Mouse (Mus musculus) CH12F3 (cell line): Measurements from ENCODE around the gene Adora1.

Experiments used
- in situ Hi-C: fragments of 300-500 bp; cut with MboI; formaldehyde crosslinking; loops from 2 replicates; pipeline ENCODE4 v1.14.3; 2020; ENCODE audit warnings: low sequenced_read_pairs

Gene Adora1

DNA sequence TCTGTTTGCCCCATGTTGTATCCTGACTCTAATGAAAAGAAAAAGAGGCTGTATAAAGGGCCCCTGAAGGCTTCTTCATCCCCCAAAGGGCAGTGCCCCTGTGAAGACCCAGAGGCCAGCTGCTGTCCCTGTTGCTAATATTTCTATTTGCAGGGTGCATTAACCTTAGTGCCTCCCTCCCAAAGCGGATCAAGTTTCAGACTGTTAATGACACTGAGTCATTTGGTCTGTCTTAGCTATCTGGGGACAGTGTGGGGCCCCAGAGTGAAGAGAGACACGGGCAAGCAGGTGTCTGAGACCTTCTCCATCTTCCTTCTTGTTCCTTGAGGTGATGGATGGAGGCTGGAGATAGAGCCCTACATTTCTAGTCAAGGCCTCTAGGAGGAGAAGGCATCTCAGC lies 40.1 kb downstream of the Adora1 start:
- in situ Hi-C loops = no loop called here

DNA sequence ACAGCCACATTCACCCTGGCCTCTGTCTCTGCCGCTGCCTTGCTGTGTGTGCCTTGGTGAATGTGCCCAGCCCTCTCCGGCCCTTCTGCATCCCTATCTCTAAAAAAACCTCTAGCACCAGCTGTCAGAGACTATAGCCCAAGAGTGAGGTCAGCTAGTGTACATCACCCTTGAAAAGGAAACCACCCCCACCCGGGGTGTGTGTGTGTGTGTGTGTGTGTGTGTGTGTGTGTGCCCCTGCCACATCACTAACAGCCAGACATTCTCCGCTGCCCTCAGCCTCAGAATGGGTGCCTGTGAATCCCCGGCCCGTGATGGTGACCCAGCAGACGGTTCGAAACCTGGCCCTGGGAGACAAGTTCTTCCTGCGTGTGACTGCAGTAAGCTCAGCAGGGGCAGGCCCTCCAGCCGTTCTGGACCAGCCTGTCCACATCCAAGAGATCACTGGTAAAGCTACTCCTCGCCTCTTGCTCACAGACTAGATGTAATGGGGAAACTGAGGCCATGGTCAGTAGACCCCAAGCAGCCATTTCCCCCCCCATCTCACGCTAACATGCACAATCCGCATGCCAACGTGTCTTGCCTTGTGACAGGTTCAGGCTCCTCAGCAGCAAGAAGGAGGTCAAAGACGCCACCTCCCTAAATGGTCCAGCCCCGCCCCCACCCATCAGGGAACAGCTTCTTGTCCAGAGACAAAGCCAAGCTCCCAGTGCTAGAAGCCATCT lies 40.8 kb downstream of the Adora1 start:
- in situ Hi-C loops = no loop called here

- in situ Hi-C loops = no loop called here
Observed at GRCm38 (mm10) chr1:134193674-134194197, 41.5 kb downstream of the Adora1 start.

- in situ Hi-C loops = no loop called here
Observed at GRCm38 (mm10) chr1:134193126-134193525, 42.1 kb downstream of the Adora1 start, which contains the start of gene Mybph. Mybph (plus strand) TSS chr1:134193448.

GRCm38 (mm10) chr1:134192024-134192423 lies 43.2 kb downstream of the Adora1 start:
- in situ Hi-C loops = no loop called here

GRCm38 (mm10) chr1:134191192-134191591 lies 44.0 kb downstream of the Adora1 start:
- in situ Hi-C loops = no loop called here

- in situ Hi-C loops = no loop called here
Observed at GRCm38 (mm10) chr1:134188989-134189729, 46.1 kb downstream of the Adora1 start.

GRCm38 (mm10) chr1:134188217-134188616 lies 47.0 kb downstream of the Adora1 start:
- in situ Hi-C loops = no loop called here

DNA sequence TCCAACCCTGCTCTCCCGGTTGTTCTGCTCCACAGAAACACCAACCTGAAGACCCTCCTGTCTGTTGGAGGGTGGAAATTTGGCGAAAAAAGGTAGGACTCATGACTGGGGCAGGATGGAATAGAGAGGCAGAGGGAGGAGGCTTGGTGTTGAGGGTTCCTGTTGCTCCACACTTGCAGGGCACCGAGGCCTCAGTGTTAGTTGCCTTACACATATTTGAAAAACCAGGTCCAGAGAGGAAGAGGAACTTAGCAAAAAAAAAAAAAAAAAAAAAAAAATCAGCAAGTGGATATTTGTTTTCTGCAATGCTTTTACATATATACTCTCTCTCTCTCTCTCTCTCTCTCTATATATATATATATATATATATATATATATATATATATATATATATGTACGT lies 51.1 kb downstream of the Adora1 start:
- in situ Hi-C loops = no loop called here

GRCm38 (mm10) chr1:134182025-134182424 lies 53.2 kb downstream of the Adora1 start, which contains the start of gene Chil1:
Chil1 (plus strand) TSS chr1:134182176.
- in situ Hi-C loops = no loop called here

- in situ Hi-C loops = no loop called here
Observed at GRCm38 (mm10) chr1:134177976-134178375, 57.3 kb downstream of the Adora1 start.

DNA sequence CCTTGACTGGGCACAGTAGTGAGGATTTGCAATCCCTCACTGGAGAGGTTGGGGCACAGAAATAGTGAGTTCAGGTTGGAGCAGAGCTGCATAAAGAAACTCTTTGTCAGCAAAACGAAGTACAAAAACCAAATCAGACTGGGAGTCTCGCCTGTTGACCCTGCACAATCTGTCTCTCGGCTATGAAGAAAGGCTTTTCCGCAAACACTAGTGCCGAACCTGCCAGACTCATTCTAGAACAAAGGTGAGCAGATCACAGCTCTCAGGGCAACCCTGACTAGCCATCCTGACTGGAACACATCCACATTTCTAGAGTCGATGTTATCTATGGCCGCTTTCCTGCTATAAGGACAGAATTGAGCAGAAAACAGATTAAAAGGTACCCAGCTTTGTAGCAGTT lies 62.1 kb downstream of the Adora1 start:
- in situ Hi-C loops = no loop called here

DNA sequence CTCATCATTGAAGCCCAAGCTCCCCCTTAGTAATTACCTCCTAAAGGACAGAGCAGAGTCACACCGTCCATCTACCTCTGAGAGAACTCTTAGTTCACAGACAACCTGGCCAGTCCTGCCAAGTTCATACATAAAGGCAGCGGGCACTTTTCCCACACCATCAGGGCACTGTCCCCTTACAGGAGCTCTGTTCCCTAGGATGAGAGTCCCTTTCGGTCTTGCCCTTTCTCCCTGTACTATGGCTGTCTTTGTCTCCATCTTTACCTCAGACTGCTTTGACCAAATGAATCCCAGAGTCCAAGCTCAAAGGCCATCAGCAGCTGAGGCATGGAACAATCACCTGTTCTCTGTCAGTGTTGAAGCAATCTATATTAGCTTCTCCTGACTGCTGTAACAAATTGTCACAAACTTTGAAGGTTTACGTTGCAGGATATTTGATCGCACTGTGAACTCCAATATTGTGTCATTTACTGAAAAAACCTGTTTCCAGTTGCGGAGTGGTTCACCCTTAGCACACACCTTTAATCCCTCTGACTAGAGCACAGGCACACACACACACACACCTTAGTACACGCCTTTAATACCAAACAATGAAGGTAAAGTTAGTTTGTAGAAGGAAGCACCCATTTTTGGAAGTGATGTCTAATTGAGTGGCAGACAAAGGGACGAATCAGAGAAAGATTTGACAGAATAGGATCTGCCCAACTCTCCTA lies 66.1 kb downstream of the Adora1 start:
- in situ Hi-C loops = no loop called here

DNA sequence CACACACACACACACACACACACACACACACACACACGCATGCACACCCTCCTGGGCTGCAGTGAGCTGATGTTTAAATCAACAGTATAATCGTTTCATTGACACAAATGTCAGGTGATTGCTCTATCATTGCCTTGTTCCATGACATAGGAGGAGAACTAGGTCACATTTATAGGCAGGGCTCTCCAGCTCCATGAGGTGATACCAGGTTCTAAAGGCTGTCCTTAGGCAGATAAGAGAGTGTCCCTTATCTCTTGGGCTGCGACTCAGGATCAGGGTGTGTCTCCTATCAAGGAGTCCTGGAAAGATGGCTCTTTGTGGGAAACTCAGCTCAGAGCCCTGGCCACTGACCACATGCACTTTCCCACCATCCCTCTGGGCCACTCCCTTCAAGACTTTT lies 66.7 kb downstream of the Adora1 start:
- in situ Hi-C loops = no loop called here

DNA sequence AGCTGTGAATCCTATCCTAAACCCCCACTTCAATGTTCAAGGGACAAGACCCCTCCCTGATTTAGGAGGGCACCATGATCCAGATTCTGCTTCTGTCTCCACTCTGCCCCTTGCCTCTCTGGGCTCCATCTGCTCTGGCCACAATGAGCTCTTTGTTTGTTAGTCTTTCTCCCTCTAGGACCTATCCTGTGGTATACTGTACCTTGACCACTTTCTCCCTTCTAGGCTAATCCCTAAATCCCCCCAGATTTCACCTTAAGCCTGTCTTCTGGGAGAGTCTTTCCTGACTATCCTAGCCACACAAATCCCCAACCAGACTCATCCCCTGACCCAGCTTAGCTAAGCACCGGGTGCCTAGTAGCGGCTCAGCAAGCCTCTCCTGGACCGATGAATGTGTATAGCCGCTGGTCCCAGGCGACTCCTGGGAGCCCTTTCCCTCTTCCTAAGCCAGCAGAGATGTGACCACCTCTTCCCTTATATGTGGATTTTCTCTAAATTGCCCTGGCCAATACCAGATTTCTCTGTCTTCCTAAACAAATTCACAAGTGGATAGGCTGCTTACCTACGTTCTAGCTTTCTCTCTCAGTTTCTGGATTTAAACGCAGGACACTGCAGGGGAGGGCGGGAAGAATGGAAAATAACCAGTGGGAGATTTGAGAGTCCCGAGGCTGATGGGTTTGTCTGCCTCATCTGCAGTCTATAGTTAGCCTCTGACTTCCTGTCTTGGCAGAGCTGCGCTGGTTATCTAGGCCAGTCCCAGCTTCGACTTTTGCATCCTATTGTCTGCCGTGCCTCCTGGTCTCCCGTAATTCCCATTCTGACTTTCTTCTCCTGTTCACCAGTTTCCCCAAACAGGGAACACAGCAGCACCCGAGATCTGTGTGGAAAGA lies 67.6 kb downstream of the Adora1 start:
- in situ Hi-C loops = no loop called here

GRCm38 (mm10) chr1:134166547-134166946 lies 68.7 kb downstream of the Adora1 start:
- in situ Hi-C loops = no loop called here

GRCm38 (mm10) chr1:134164454-134164853 lies 70.8 kb downstream of the Adora1 start:
- in situ Hi-C loops = no loop called here

- in situ Hi-C loops = no loop called here
Observed at GRCm38 (mm10) chr1:134163476-134163875, 71.8 kb downstream of the Adora1 start.

GRCm38 (mm10) chr1:134162510-134163225 lies 72.6 kb downstream of the Adora1 start:
- in situ Hi-C loops = no loop called here

DNA sequence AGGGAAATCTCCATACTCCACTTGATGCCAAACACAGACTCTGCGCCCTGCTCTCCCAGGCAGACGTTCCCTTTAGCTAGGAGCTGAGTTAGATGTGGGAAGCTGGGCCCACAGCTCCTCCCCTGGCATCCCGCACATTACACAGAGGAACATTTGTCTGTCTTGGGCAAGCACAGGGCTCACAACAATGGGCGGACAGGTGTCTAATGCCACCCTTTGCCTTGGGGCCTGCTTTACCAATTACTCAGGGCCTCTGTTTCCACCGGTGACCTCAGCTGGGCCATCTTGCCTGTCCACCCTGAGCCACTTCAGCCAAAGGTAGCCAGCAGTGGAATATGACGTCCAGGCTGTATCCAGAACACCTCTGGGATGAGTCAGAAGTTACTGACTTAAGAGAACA lies 73.8 kb downstream of the Adora1 start:
- in situ Hi-C loops = no loop called here
